ENCODE assay signal across 11 mouse cellular contexts in the genomic region with DNA sequence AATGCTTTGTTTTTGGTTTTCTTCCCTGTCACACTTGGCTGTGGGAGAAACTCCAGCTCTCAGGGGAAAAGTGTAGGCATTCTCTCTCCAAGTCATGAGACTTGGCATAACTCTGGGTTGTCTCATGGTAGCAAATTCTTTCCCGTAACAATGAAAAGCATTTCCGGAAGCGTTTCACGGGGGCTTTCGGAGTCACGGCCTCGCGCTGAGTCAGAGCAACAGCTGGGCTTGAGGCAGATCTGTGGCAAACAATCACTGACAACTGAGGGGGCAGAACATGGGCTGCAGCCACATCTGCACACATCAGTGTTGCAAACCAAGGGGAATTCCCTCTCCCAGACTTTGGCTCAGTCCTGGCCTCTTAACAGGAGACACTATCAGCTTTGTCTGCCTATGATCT. TPM values are rescaled to one million over a fixed set of nuclear protein-coding genes. Genes with fewer than 3 reads are reported as not detected.
A peak's percentile ranks its signal among the peaks of the same experiment; 100 is the strongest.
DNase-seq lines count a peak whose midpoint lies in the region; ATAC-seq lines count a peak whose summit lies in the region.
"Had no signal": no experiment of that assay in that cellular context is flagged by ENCODE, and none has a peak within 500 bp of the region (broad histone marks: within the 10 kb centered on the region; RNA-seq: fewer than 3 reads in every experiment).

No protein-coding gene starts in this region.

- no peak overlapping the region for H3K4me2 ChIP-seq in limb, embryonic 13.5 days (replicated peaks)
- H3K4me2 ChIP-seq: liver, embryonic 13.5 days had no signal

- no peak overlapping the region for H3K4me3 ChIP-seq in limb, embryonic 13.5 days
- H3K4me3 ChIP-seq in limb, embryonic 10.5 days: no peak overlapping the region
- H3K4me3 ChIP-seq: liver, embryonic 13.5 days had no signal

- H3K4me1 ChIP-seq in limb, embryonic 13.5 days: no peaks in the 10 kb centered on the region
- H3K4me1 ChIP-seq in limb, embryonic 10.5 days: no peaks in the 10 kb centered on the region
- H3K4me1 ChIP-seq: liver, embryonic 13.5 days had no signal

- no peaks in the 10 kb centered on the region for H3K9me3 ChIP-seq in limb, embryonic 13.5 days
- H3K9me3 ChIP-seq in limb, embryonic 10.5 days (replicated peaks): no peaks in the 10 kb centered on the region
- H3K9me3 ChIP-seq: liver, embryonic 13.5 days had no signal

- 87% methylated on average over 8 of the region's 8 CpGs for WGBS in limb, embryonic 13.5 days
- 97% methylated on average over 8 of the region's 8 CpGs for WGBS in limb, embryonic 10.5 days

- ATAC-seq in limb, embryonic 13.5 days (ENCODE audit: low FRiP score, low read depth): peak; percentile 52; the same call in 1 of the 2 replicates
- ATAC-seq: midbrain, embryonic 16.5 days had no signal

- no peak overlapping the region for H3K27ac ChIP-seq in limb, embryonic 13.5 days
- H3K27ac ChIP-seq in limb, embryonic 10.5 days: no peak overlapping the region
- H3K27ac ChIP-seq: liver, embryonic 13.5 days had no signal

- H3K9ac ChIP-seq in limb, embryonic 13.5 days: no peak overlapping the region
- H3K9ac ChIP-seq: liver, embryonic 13.5 days had no signal

- no peak for DNase-seq in limb, embryonic 10.5 days (ENCODE audit: low spot score)
- peak; percentile 56 for DNase-seq in gastrocnemius, postnatal 25 days
- DNase-seq in kidney, postnatal 36 days: peak; percentile 27 to 45
- peak; percentile 46 to 64 for DNase-seq in thymus, postnatal 36 days
- no peak for DNase-seq in ovary, postnatal 36 days (ENCODE audit: low spot score)
- DNase-seq in layer of hippocampus, postnatal 10 days (ENCODE audit: low spot score in 2 of 2): no peak
- no peak for DNase-seq in natural killer cell, adult 2 months (ENCODE audit: low spot score in 2 of 2)
- DNase-seq: embryo, embryonic 11 days; liver, embryonic 13.5 days had no signal

- peaks cover 96% of the 10 kb centered on the region for H3K36me3 ChIP-seq in limb, embryonic 13.5 days
- peaks cover 100% of the 10 kb centered on the region for H3K36me3 ChIP-seq in limb, embryonic 10.5 days

- no peaks in the 10 kb centered on the region for H3K27me3 ChIP-seq in limb, embryonic 13.5 days
- H3K27me3 ChIP-seq in limb, embryonic 10.5 days (ENCODE audit: low read depth, poor library complexity, severe bottlenecking): no peaks in the 10 kb centered on the region
- H3K27me3 ChIP-seq: liver, embryonic 13.5 days had no signal

RNA-seq across cellular contexts. Expression of a gene that starts 58.1 kb away (rescaled TPM):
- 48.1 and 52.7 TPM in 2 replicates for polyA plus RNA-seq in limb, embryonic 13.5 days (2015; fragmentation: Nextera tagmentation; extraction: Ambion mirVana)
- polyA plus RNA-seq in limb, embryonic 10.5 days (2016; fragmentation: Nextera tagmentation; extraction: Ambion mirVana): 70.6 and 74.9 TPM in 2 replicates
- 10 to 100 TPM; 22.9 to 27.3 TPM for total RNA-seq in gastrocnemius, postnatal 25 days (2021)
- total RNA-seq in layer of hippocampus, postnatal 10 days (2021): 10 to 100 TPM; 69.7 to 70.8 TPM

Comparison
In these comparisons a context has a peak if more than half of its experiments do, and no peak if none do; other contexts are left out.
1. DNase-seq: peak in gastrocnemius, postnatal 25 days (single experiment), kidney, postnatal 36 days (2 of 2) and thymus, postnatal 36 days (2 of 2); none in limb, embryonic 10.5 days (single experiment), ovary, postnatal 36 days (single experiment), layer of hippocampus, postnatal 10 days (0 of 2) and natural killer cell, adult 2 months (0 of 2).